Mouse (Mus musculus) gonadal fat pad, adult 2 months (tissue): ENCODE data around the gene Rasgrp1. TPM values are rescaled to one million over a fixed set of nuclear protein-coding genes. Genes with fewer than 3 reads are reported as not detected.

Source experiments
- DNase-seq: peaks from one replicate; pipeline ENCODE4 v3.0.0-alpha.2; 2012; ENCODE audit warnings: low read depth
- polyA plus RNA-seq: library from polyadenylated mRNA; depleted of rRNA; stranded (reverse); fragments of >200 nt; gene quantifications from 2 replicates; pipeline ENCODE4 v1.2.3, GENCODE M21; 2012; rRNA removed

Gene Rasgrp1
- polyA plus RNA-seq: 0.81 and 0.90 TPM in 2 replicates

GRCm38 (mm10) chr2:117342547-117343239, at the start of gene Rasgrp1:
Gene Rasgrp1, minus strand, starts transcription at chr2:117343001.
- no peak for DNase-seq

GRCm38 (mm10) chr2:117389925-117390892, 47.4 kb upstream of the Rasgrp1 start:
- no peak for DNase-seq

GRCm38 (mm10) chr2:117389460-117389859, 46.7 kb upstream of the Rasgrp1 start:
- DNase-seq: no peak

- DNase-seq: no peak
Measured at GRCm38 (mm10) chr2:117388121-117388520, 45.3 kb upstream of the Rasgrp1 start.

- no peak for DNase-seq
Measured at GRCm38 (mm10) chr2:117386981-117387705, 44.3 kb upstream of the Rasgrp1 start.

GRCm38 (mm10) chr2:117386036-117386590, 43.3 kb upstream of the Rasgrp1 start:
- DNase-seq: no peak

GRCm38 (mm10) chr2:117381314-117381713, 38.5 kb upstream of the Rasgrp1 start:
- DNase-seq: no peak

GRCm38 (mm10) chr2:117374293-117374830, 31.6 kb upstream of the Rasgrp1 start:
- no peak for DNase-seq

GRCm38 (mm10) chr2:117371706-117372105, 28.9 kb upstream of the Rasgrp1 start:
- DNase-seq: no peak

GRCm38 (mm10) chr2:117366478-117366877, 23.7 kb upstream of the Rasgrp1 start:
- DNase-seq: no peak

GRCm38 (mm10) chr2:117364056-117364455, 21.3 kb upstream of the Rasgrp1 start:
- no peak for DNase-seq

GRCm38 (mm10) chr2:117357939-117358338, 15.1 kb upstream of the Rasgrp1 start:
- DNase-seq: no peak

- DNase-seq: no peak
Measured at GRCm38 (mm10) chr2:117352305-117353123, 9.7 kb upstream of the Rasgrp1 start.

- DNase-seq: no peak
Measured at GRCm38 (mm10) chr2:117350138-117350537, 7.3 kb upstream of the Rasgrp1 start.

GRCm38 (mm10) chr2:117343240-117343624, 431 bp upstream of the Rasgrp1 start:
- DNase-seq: no peak

- DNase-seq: no peak
Measured at GRCm38 (mm10) chr2:117342090-117342546, 683 bp downstream of the Rasgrp1 start.

- DNase-seq: no peak
Measured at GRCm38 (mm10) chr2:117338501-117338900, 4.3 kb downstream of the Rasgrp1 start.

- no peak for DNase-seq
Measured at GRCm38 (mm10) chr2:117337902-117338301, 4.9 kb downstream of the Rasgrp1 start.

- no peak for DNase-seq
Measured at GRCm38 (mm10) chr2:117336946-117337665, 5.7 kb downstream of the Rasgrp1 start.
